Mouse (Mus musculus) gastrocnemius, postnatal 4 days (tissue): ENCODE measurements around the gene Gm20441. TPM values are rescaled to one million over a fixed set of nuclear protein-coding genes. Genes with fewer than 3 reads are reported as not detected.

Experiments
- total RNA-seq, 2 experiments: library from RNA; stranded (reverse); gene quantifications; 2 replicates each; pipeline ENCODE4 v1.2.3; 2021

Gene Gm20441
- total RNA-seq, 2 experiments from 2014 or later, result not detected

Other genes starting within 250 kb of the Gm20441 start
- 1 to 10 TPM; 2.8 to 3.3 TPM for gene Lrrc75b, start 220.6 kb downstream of the Gm20441 start, total RNA-seq
- under 1 TPM; 0.66 to 0.80 TPM for gene Ggt1, start 219.3 kb downstream of the Gm20441 start, total RNA-seq
- 10 to 100 TPM; 10.8 to 13.1 TPM for gene Ggt5, start 191.6 kb downstream of the Gm20441 start, total RNA-seq
- 1 to 10 TPM; 4.4 to 5.0 TPM for gene Susd2, start 136.9 kb downstream of the Gm20441 start, total RNA-seq
- 10 to 100 TPM; 29.1 to 30.4 TPM for gene Cabin1, start 16.6 kb downstream of the Gm20441 start, total RNA-seq
- gene Ddt, start 7.5 kb downstream of the Gm20441 start, total RNA-seq, result 10 to 100 TPM; 28.2 to 29.4 TPM
- gene Gstt3, start 460 bp upstream of the Gm20441 start, total RNA-seq, result 1 to 10 TPM; 5.4 to 6.8 TPM
- 10 to 100 TPM; 10.2 to 11.8 TPM for gene Gstt1, start 17.6 kb upstream of the Gm20441 start, total RNA-seq
- not detected for gene Gstt4, start 41.6 kb upstream of the Gm20441 start, total RNA-seq
- gene Gstt2, start 56.5 kb upstream of the Gm20441 start, total RNA-seq, result 1 to 10 TPM; 7.6 to 9.2 TPM
- gene Mif, start 79.3 kb upstream of the Gm20441 start, total RNA-seq, result 100 to 1,000 TPM; 164 TPM
- gene Derl3, start 112.5 kb upstream of the Gm20441 start, total RNA-seq, result 1 to 10 TPM in 1 of 2 experiments, under 1 TPM in 1; 0.96 to 1.0 TPM
- gene Smarcb1, start 140.7 kb upstream of the Gm20441 start, total RNA-seq, result 10 to 100 TPM; 55.0 to 60.2 TPM
- gene Chchd10, start 152.2 kb upstream of the Gm20441 start, total RNA-seq, result 100 to 1,000 TPM; 390 to 396 TPM
- gene Mmp11, start 155.5 kb upstream of the Gm20441 start, total RNA-seq, result 10 to 100 TPM; 12.7 to 15.0 TPM
- gene Gm867, start 159.7 kb upstream of the Gm20441 start, total RNA-seq, result not detected
- gene Vpreb3, start 162.1 kb upstream of the Gm20441 start, total RNA-seq, result under 1 TPM in 1 of 2 experiments, not detected in 1; 0.62 TPM
- gene Gm5134, start 173.6 kb upstream of the Gm20441 start, total RNA-seq, result not detected